Mouse (Mus musculus): Measurements from ENCODE around the gene Mboat2.

GRCm38 (mm10) chr12:24842299-24842910, 11.7 kb downstream of the Mboat2 start:
- TF ChIP-seq CTCF (IDR thresholded peaks at IDR 0.05; ENCODE audit: insufficient read depth, low read depth, low read length): no peak
- no peak for TF ChIP-seq POLR2A (IDR thresholded peaks at IDR 0.05; ENCODE audit: insufficient read depth, low read depth, low read length)
